Mouse (Mus musculus): ENCODE results near the gene Gm4724. TPM values are rescaled to one million over a fixed set of nuclear protein-coding genes. Genes with fewer than 3 reads are reported as not detected.
"Not testable (repeated sequence)": the region's sequence is repeated elsewhere in the genome, so short reads cannot be mapped to it uniquely, and the experiment has no call there.

Gm4724 gene
- 10 to 100 TPM in 3 of 4 experiments, 1 to 10 TPM in 1; 6.8 to 14.4 (median 13.0) TPM for total RNA-seq (2022)

GRCm38 (mm10) chr2:175435707-175436106 is at the start of gene Gm4724:
Gene Gm4724 (minus strand): TSS chr2:175435807.
- DNase-seq (ENCODE audit: low spot score in 2 of 2), result not testable (repeated sequence)

GRCm38 (mm10) chr2:175469685-175470084 is 34.1 kb upstream of the Gm4724 start, which contains the start of gene Zfp965:
Gene Zfp965 (plus strand): TSS chr2:175469985.
- DNase-seq (ENCODE audit: low spot score in 2 of 2), result not testable (repeated sequence)

Other genes starting within 250 kb of the Gm4724 start
- gene Gm14391, start 228.9 kb downstream of the Gm4724 start, total RNA-seq (2022), result 100 to 1,000 TPM in 1 of 4 experiments, 10 to 100 TPM in 3; 88.1 to 106 (median 91.0) TPM
- 1 to 10 TPM in 2 of 4 experiments, not detected in 2; 3.9 to 4.0 TPM for gene Gm14440, start 160.7 kb downstream of the Gm4724 start, total RNA-seq (2022)
- gene Gm4631, start 97.6 kb downstream of the Gm4724 start, total RNA-seq (2022), result 10 to 100 TPM; 55.3 to 66.2 (median 60.6) TPM
- gene Zfp968, start 63.4 kb downstream of the Gm4724 start, total RNA-seq (2022), result 1 to 10 TPM; 5.6 to 8.7 (median 7.3) TPM
- 1 to 10 TPM; 3.4 to 6.6 (median 4.8) TPM for gene Zfp965, start 34.2 kb upstream of the Gm4724 start, total RNA-seq (2022)
- gene Gm11007, start 208.2 kb upstream of the Gm4724 start, total RNA-seq (2022), result not detected